Mouse (Mus musculus) hindbrain, embryonic 10.5 days (tissue): ENCODE measurements around the gene B4galt1. TPM values are rescaled to one million over a fixed set of nuclear protein-coding genes. Genes with fewer than 3 reads are reported as not detected.

Source experiments
- DNase-seq: peaks from one replicate; pipeline ENCODE4 v3.0.0-alpha.2; 2017; ENCODE audit warnings: low spot score
- H3K27ac ChIP-seq: fragments of 300-500 bp; sonication (generic); 2 replicates; pipeline ENCODE4 v1.5.1; 2016; ENCODE audit warnings: mild to moderate bottlenecking, moderate library complexity
- H3K27me3 ChIP-seq: fragments of 300-500 bp; sonication (generic); 2 replicates; pipeline ENCODE4 v1.6.1; 2016; ENCODE audit warnings: mild to moderate bottlenecking; ENCODE audit not compliant: poor library complexity, insufficient read depth, severe bottlenecking
- H3K36me3 ChIP-seq: fragments of 300-500 bp; sonication (generic); 2 replicates; pipeline ENCODE4 v1.6.1; 2016; ENCODE audit warnings: mild to moderate bottlenecking, moderate library complexity
- H3K4me1 ChIP-seq: fragments of 300-500 bp; sonication (generic); replicated peaks from 2 replicates; pipeline ENCODE4 v1.6.1; 2016; ENCODE audit warnings: mild to moderate bottlenecking
- H3K4me3 ChIP-seq: fragments of 300-500 bp; sonication (generic); 2 replicates; pipeline ENCODE4 v1.5.1; 2016; ENCODE audit warnings: mild to moderate bottlenecking, moderate library complexity
- H3K9me3 ChIP-seq: fragments of 300-500 bp; sonication (generic); 2 replicates; pipeline ENCODE4 v1.6.1; 2016; ENCODE audit warnings: mild to moderate bottlenecking, moderate library complexity
- WGBS: fragments of 180-500 bp; shearing (Covaris S2); methylation state at CpG from one replicate; pipeline ENCODE4 v1.1.7; 2016; 5-methylcytosine and 5-hydroxymethylcytosine counted together
- polyA plus RNA-seq: library from polyadenylated mRNA; unstranded; fragments of >200 nt; fragmentation: Nextera tagmentation; extraction: Ambion mirVana; gene quantifications from 2 replicates; pipeline ENCODE4 v1.2.1, GENCODE M21; 2016

B4galt1 gene
- 15.2 and 18.8 TPM in 2 replicates for polyA plus RNA-seq

- no peaks in the 10 kb centered on the region for H3K27me3 ChIP-seq
- DNase-seq = peak; percentile 100
- H3K4me3 ChIP-seq = peak within 1 kb of the TSS; percentile 80
- H3K27ac ChIP-seq = peak within 1 kb of the TSS; percentile 95
- H3K9me3 ChIP-seq = no peaks in the 10 kb centered on the region
- under 1% methylated on average over 83 of the region's 83 CpGs for WGBS
- no peaks in the 10 kb centered on the region for H3K36me3 ChIP-seq
- peaks cover 44% of the 10 kb centered on the region for H3K4me1 ChIP-seq
Observed at GRCm38 (mm10) chr4:40853565-40854386, at the start of gene B4galt1. Gene B4galt1 (minus strand): TSS chr4:40854005.

GRCm38 (mm10) chr4:40900612-40901011 lies 46.8 kb upstream of the B4galt1 start:
- no peaks in the 10 kb centered on the region for H3K9me3 ChIP-seq
- H3K4me1 ChIP-seq = no peaks in the 10 kb centered on the region
- WGBS = 92% methylated on average over 4 of the region's 4 CpGs
- DNase-seq = no peak
- no peaks in the 10 kb centered on the region for H3K27me3 ChIP-seq
- no peak overlapping the region for H3K27ac ChIP-seq
- no peak overlapping the region for H3K4me3 ChIP-seq
- H3K36me3 ChIP-seq = no peaks in the 10 kb centered on the region

GRCm38 (mm10) chr4:40900071-40900470 lies 46.3 kb upstream of the B4galt1 start:
- DNase-seq = no peak
- H3K9me3 ChIP-seq = no peaks in the 10 kb centered on the region
- 95% methylated on average over 3 of the region's 3 CpGs for WGBS
- no peak overlapping the region for H3K4me3 ChIP-seq
- H3K4me1 ChIP-seq = no peaks in the 10 kb centered on the region
- H3K36me3 ChIP-seq = no peaks in the 10 kb centered on the region
- no peaks in the 10 kb centered on the region for H3K27me3 ChIP-seq
- no peak overlapping the region for H3K27ac ChIP-seq

- DNase-seq = no peak
- Histone ChIP-seq H3K4me3 (no peak overlapping the region), H3K4me1 (no peaks in the 10 kb centered on the region), H3K36me3 (no peaks in the 10 kb centered on the region), H3K27ac (no peak overlapping the region), H3K9me3 (no peaks in the 10 kb centered on the region), H3K27me3 (no peaks in the 10 kb centered on the region)
- WGBS = 68% methylated on average over 2 of the region's 2 CpGs
Observed at GRCm38 (mm10) chr4:40899264-40899663, 45.5 kb upstream of the B4galt1 start.

GRCm38 (mm10) chr4:40898476-40899044 lies 44.8 kb upstream of the B4galt1 start:
- Histone ChIP-seq H3K9me3 (no peaks in the 10 kb centered on the region), H3K4me3 (no peak overlapping the region), H3K36me3 (no peaks in the 10 kb centered on the region), H3K27ac (no peak overlapping the region), H3K4me1 (no peaks in the 10 kb centered on the region), H3K27me3 (no peaks in the 10 kb centered on the region)
- 81% methylated on average over 6 of the region's 6 CpGs for WGBS
- DNase-seq = no peak

GRCm38 (mm10) chr4:40895646-40896045 lies 41.8 kb upstream of the B4galt1 start:
- Histone ChIP-seq H3K36me3 (no peaks in the 10 kb centered on the region), H3K27me3 (no peaks in the 10 kb centered on the region), H3K9me3 (no peaks in the 10 kb centered on the region), H3K27ac (no peak overlapping the region), H3K4me1 (no peaks in the 10 kb centered on the region), H3K4me3 (no peak overlapping the region)
- DNase-seq = no peak
- 96% methylated on average over 2 of the region's 2 CpGs for WGBS

- Histone ChIP-seq H3K27me3 (no peaks in the 10 kb centered on the region), H3K4me1 (no peaks in the 10 kb centered on the region), H3K36me3 (no peaks in the 10 kb centered on the region), H3K9me3 (no peaks in the 10 kb centered on the region), H3K4me3 (no peak overlapping the region), H3K27ac (no peak overlapping the region)
- WGBS = 91% methylated on average over 3 of the region's 3 CpGs
- DNase-seq = no peak
Observed at GRCm38 (mm10) chr4:40895118-40895517, 41.3 kb upstream of the B4galt1 start.

GRCm38 (mm10) chr4:40891206-40891605 lies 37.4 kb upstream of the B4galt1 start:
- 82% methylated on average over 5 of the region's 5 CpGs for WGBS
- Histone ChIP-seq H3K27me3 (no peaks in the 10 kb centered on the region), H3K9me3 (no peaks in the 10 kb centered on the region), H3K4me1 (no peaks in the 10 kb centered on the region), H3K36me3 (no peaks in the 10 kb centered on the region), H3K4me3 (no peak overlapping the region), H3K27ac (no peak overlapping the region)
- no peak for DNase-seq

- Histone ChIP-seq H3K27me3 (no peaks in the 10 kb centered on the region), H3K9me3 (no peaks in the 10 kb centered on the region), H3K36me3 (no peaks in the 10 kb centered on the region), H3K27ac (no peak overlapping the region), H3K4me1 (no peaks in the 10 kb centered on the region), H3K4me3 (no peak overlapping the region)
- WGBS = 88% methylated on average over 4 of the region's 4 CpGs
- no peak for DNase-seq
Observed at GRCm38 (mm10) chr4:40889983-40890382, 36.2 kb upstream of the B4galt1 start.

- Histone ChIP-seq H3K27me3 (no peaks in the 10 kb centered on the region), H3K9me3 (no peaks in the 10 kb centered on the region), H3K27ac (no peak overlapping the region), H3K4me1 (no peaks in the 10 kb centered on the region), H3K4me3 (no peak overlapping the region), H3K36me3 (no peaks in the 10 kb centered on the region)
- no peak for DNase-seq
- 65% methylated on average over 3 of the region's 3 CpGs for WGBS
Observed at GRCm38 (mm10) chr4:40889252-40889651, 35.4 kb upstream of the B4galt1 start.

GRCm38 (mm10) chr4:40888839-40889238 lies 35.0 kb upstream of the B4galt1 start:
- no peak overlapping the region for H3K27ac ChIP-seq
- H3K27me3 ChIP-seq = no peaks in the 10 kb centered on the region
- H3K9me3 ChIP-seq = no peaks in the 10 kb centered on the region
- no peaks in the 10 kb centered on the region for H3K36me3 ChIP-seq
- 88% methylated on average over 11 of the region's 11 CpGs for WGBS
- H3K4me1 ChIP-seq = no peaks in the 10 kb centered on the region
- H3K4me3 ChIP-seq = no peak overlapping the region
- no peak for DNase-seq

- Histone ChIP-seq H3K27ac (no peak overlapping the region), H3K9me3 (no peaks in the 10 kb centered on the region), H3K4me1 (no peaks in the 10 kb centered on the region), H3K36me3 (no peaks in the 10 kb centered on the region), H3K4me3 (no peak overlapping the region), H3K27me3 (no peaks in the 10 kb centered on the region)
- 80% methylated on average over 4 of the region's 4 CpGs for WGBS
- DNase-seq = no peak
Observed at GRCm38 (mm10) chr4:40885883-40886282, 32.1 kb upstream of the B4galt1 start.

- Histone ChIP-seq H3K36me3 (no peaks in the 10 kb centered on the region), H3K27ac (no peak overlapping the region), H3K4me3 (no peak overlapping the region), H3K27me3 (no peaks in the 10 kb centered on the region), H3K4me1 (no peaks in the 10 kb centered on the region), H3K9me3 (no peaks in the 10 kb centered on the region)
- 89% methylated on average over 2 of the region's 2 CpGs for WGBS
- no peak for DNase-seq
Observed at GRCm38 (mm10) chr4:40885166-40885525, 31.3 kb upstream of the B4galt1 start.
